Mouse (Mus musculus) macrophage (primary cell): ENCODE measurements at regions not wholly inside any gene's neighbourhood (a gene's known extent, or its start where the extent isn't known, plus 50 kb on each side); places are given as distances from the start of the nearest gene placed in this dataset.

Experiments
- H3K27ac ChIP-seq: fragments of 350-480 bp; formaldehyde crosslinking; 2 replicates; pipeline ENCODE4 v1.9.0; 2021
- H3K36me3 ChIP-seq: fragments of 350-480 bp; formaldehyde crosslinking; 2 replicates; pipeline ENCODE4 v1.9.0; 2021; ENCODE audit errors: inconsistent target
- H3K4me3 ChIP-seq: fragments of 350-480 bp; formaldehyde crosslinking; 2 replicates; pipeline ENCODE4 v1.9.0; 2021; ENCODE audit errors: inconsistent target
- H3K79me2 ChIP-seq: fragments of 350-480 bp; formaldehyde crosslinking; 2 replicates; pipeline ENCODE4 v1.9.0; 2021; ENCODE audit errors: inconsistent target
- WGBS: methylation state at CpG from one replicate; pipeline ENCODE4 v1.1.7; 2026; ENCODE audit warnings: inconsistent platforms; ENCODE audit not compliant: missing documents; 5-methylcytosine and 5-hydroxymethylcytosine counted together

DNA sequence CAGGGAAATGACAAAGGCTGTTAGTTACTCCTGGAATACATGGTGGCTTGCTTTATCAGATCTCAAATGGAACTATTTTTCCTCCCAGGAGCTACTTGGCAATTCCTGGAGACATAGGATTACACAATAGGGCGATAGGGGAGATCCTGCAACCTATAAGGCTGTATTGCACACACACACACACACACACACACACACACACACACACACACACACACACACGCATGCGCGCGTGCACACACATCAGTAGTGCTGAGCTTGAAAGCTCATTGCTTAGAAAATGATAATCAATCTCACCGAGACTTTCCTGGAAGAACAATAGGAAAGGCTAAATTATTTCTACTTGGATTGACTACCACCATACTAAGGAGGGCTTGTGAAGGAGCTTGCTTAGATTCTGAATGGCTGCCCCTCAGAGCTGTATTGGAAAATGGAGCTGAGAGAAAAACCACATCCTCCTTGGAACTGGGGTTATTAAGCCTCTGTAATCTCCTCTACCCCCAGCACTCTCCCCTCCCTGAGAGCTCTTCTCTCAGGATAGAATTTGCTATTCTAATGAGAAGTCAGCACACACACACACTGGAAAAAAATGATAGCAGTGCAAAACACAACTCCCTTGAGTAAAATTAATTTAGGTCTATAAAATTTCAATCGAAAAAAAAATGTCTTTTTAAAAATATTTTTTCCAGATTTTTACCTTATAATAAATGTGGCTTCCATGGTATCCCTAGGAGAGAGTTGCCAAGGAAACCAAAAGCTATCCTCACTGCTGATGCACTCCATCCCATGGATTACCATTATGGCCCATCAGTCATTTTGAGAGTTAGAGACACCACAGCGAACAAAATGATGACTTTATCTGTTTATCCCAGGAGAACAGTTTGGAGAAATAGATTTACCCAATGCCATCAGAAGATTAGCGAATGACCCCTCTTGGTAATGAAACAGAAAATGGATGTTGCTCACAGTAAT is 217.1 kb upstream of the Slco3a1 start:
- H3K36me3 ChIP-seq, result no peaks in the 10 kb centered on the region
- H3K27ac ChIP-seq, result no peak overlapping the region
- no peak overlapping the region for H3K4me3 ChIP-seq
- 94% methylated on average over 7 of the region's 9 CpGs for WGBS
- no peaks in the 10 kb centered on the region for H3K79me2 ChIP-seq

DNA sequence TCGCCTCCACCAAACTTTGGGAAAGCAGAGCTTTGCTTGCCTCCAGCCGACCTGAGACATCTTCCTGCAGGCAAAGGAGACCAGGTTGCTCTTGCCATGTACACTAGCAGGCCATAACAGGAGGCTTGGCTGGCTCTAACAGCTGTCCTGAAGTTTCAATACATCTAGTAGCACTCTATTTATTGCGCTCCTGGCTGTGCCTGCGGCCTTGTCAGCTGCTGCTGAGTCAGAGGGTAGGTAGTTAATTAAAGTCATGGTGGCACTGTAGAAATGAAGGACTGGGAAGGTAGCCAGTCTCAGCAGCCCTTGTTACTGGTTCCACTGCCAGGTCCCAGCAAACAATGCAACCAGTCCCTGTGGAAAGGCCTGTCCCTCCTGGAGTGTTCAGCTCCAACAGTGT is 212.0 kb upstream of the Slco3a1 start:
- Histone ChIP-seq H3K4me3 (no peak overlapping the region), H3K36me3 (no peaks in the 10 kb centered on the region), H3K79me2 (no peaks in the 10 kb centered on the region), H3K27ac (no peak overlapping the region)
- WGBS, result 86% methylated on average over 4 of the region's 4 CpGs

DNA sequence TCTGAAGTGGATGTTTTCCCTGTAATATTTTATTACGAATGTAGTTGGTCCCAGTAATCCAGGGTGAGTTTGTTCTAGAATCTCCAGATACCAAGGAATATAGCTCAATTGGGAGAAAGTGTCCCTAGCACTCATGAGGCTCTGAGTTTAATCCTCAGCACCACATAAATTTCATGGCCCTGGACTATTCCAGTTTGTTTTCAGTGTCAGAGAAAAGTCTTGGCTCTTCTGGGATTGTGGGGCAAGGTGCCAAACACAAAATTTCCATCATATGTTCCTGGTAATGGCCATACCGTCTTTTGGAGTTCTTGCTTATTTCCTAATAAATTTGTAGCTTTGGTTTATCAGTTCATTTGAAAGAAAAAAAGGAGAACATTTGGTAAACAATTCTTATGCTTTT is 202.9 kb upstream of the Slco3a1 start:
- H3K27ac ChIP-seq, result no peak overlapping the region
- 92% methylated on average over 2 of the region's 2 CpGs for WGBS
- H3K4me3 ChIP-seq, result no peak overlapping the region
- H3K36me3 ChIP-seq, result no peaks in the 10 kb centered on the region
- no peaks in the 10 kb centered on the region for H3K79me2 ChIP-seq

DNA sequence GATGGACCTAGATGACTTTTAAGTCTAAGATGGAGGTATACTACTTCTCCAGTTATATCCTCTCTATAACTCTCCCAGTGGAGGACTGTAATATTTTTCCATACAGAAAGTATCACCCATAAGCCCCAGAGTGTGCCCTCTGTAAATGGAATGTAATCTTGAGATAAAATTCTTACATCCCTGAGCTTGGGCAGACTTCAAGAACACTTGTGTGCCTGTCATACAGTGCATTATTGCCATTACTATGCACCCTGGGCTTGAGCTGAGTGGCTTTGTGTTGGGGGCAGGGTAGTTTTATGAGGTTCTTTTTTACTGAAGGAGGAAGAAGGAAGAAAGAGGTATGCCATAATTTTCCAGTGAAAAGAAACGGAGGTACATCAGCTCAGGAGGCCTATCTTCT is 193.1 kb upstream of the Slco3a1 start:
- H3K36me3 ChIP-seq, result no peaks in the 10 kb centered on the region
- 92% methylated on average over 1 of the region's 1 CpGs for WGBS

DNA sequence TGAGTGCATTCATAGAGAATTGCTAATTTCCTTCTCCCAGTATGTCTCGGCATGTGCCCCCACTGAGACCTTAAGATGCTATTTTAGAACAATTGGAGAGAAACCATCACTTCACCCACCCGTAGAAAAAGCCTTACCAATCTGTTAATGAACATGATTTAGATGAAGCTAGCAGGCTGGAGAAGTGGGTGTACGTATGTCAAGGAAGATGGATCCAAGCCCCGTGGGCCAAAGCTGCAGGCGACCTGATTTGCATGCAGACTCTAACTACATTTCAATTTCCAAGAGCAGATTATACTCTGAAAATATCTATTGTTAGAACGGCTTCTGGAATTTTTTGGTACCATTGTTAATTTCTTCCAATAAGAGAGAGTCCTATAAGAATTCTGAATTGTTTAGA is 180.4 kb upstream of the Slco3a1 start:
- no peaks in the 10 kb centered on the region for H3K79me2 ChIP-seq
- WGBS, result 88% methylated on average over 6 of the region's 6 CpGs
- H3K36me3 ChIP-seq, result no peaks in the 10 kb centered on the region
- H3K27ac ChIP-seq, result no peak overlapping the region
- no peak overlapping the region for H3K4me3 ChIP-seq

More for the DNA sequence above, 193.1 kb upstream of the Slco3a1 start:
- H3K79me2 ChIP-seq, result no peaks in the 10 kb centered on the region
- H3K27ac ChIP-seq, result no peak overlapping the region
- no peak overlapping the region for H3K4me3 ChIP-seq

DNA sequence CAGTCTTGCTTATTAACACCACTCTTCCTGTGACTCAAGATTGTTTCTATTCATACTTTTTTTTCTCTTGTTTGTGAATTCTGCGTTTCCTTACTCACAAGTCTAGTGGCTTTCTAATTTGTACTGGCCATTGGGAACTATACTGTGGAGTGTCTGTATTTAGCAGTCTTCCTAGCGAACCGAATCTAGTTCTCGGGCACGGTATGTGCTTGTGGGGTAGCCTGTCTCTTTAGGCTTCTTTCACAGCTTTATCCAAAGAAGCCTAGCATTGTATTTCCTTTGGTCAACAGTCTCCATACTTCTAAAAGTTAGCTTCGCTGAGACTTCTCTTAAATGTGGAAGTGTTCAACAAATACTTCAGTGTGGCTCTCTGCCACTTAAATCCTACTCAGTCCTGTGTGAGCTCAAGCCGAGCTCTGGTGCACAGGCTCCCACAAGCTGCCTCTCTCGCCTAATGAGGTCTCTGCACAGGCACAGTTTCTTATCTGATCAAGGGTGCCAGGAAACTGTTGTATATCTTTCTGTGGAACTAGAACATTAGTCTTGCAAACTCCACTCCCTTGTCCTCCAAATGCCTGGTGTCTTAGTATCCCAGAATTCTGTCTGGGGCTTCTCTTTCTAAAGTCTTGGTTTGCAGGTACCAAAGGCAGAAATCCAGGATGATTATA is 171.9 kb upstream of the Slco3a1 start:
- no peaks in the 10 kb centered on the region for H3K79me2 ChIP-seq
- no peak overlapping the region for H3K27ac ChIP-seq
- no peaks in the 10 kb centered on the region for H3K36me3 ChIP-seq
- WGBS, result 55% methylated on average over 8 of the region's 8 CpGs
- H3K4me3 ChIP-seq, result no peak overlapping the region

DNA sequence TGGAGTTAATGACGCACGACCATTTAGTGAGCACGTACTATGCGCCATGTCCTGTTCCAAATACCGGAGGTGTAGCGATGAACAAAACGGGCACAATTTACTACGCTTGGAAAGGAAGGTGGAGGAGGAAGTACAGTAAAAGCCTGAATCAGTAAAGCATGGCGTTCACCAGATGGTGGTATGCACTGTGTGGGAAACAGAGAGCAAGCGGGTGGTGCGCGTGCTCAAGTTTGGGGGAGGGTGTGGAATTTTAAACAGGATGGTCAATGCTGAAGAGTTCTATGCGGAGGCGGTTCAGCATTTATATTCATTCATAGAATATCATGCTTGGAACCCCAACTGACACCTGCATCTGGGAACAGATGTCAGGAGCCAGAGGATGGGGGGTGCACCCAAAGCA is 164.7 kb upstream of the Slco3a1 start:
- H3K27ac ChIP-seq, result no peak overlapping the region
- WGBS, result 95% methylated on average over 12 of the region's 14 CpGs
- H3K36me3 ChIP-seq, result no peaks in the 10 kb centered on the region
- H3K4me3 ChIP-seq, result no peak overlapping the region
- H3K79me2 ChIP-seq, result no peaks in the 10 kb centered on the region

DNA sequence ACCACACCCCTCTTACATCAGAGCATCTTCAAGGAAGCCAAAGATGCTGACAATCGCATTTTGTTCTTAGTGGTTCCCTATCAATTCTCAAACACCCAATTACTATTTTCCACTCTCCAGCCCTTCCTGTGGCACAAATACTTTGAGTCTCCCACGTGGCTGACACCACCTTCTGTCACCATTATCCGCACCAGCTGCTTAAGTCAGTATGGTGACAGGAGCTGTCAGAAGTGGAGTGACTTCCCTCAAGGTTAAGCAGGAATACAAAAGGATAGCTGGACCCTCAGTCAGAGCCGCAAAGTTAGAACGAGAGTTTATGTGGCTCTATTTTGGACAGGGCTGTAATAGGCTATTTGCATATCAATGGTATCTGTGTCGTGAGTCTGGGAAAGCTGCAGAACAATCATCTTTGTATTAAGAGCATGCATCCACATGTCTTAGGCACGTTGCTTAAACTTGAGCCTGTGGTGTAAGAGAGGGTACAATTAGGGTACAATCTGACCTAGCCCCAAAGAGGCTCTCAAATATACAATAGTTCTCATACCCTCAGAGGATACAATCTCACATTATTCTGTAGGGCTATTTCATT is 155.5 kb upstream of the Slco3a1 start:
- H3K4me3 ChIP-seq, result no peak overlapping the region
- WGBS, result 85% methylated on average over 7 of the region's 7 CpGs
- no peaks in the 10 kb centered on the region for H3K79me2 ChIP-seq
- no peak overlapping the region for H3K27ac ChIP-seq
- H3K36me3 ChIP-seq, result no peaks in the 10 kb centered on the region

DNA sequence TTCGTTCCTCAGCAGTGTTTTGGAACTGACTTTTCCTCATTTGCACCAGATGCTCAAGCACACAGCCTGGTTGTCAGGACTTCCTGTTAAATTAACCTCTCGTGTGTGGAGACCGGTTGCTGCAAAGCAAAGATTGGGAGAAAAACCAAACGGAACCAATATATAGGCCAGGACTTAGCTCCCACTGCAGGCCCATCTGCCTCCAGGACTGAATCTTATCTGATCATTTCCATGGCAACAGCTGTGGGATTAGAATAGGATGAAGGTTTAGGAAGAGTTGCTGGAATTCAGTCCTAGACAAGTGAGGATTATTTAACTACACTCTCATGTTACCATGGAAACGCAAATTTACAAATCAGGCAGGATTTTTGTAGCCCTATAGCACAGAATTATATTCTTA is 154.4 kb upstream of the Slco3a1 start:
- H3K79me2 ChIP-seq, result no peaks in the 10 kb centered on the region
- no peaks in the 10 kb centered on the region for H3K36me3 ChIP-seq
- H3K4me3 ChIP-seq, result no peak overlapping the region
- 51% methylated on average over 5 of the region's 5 CpGs for WGBS
- no peak overlapping the region for H3K27ac ChIP-seq

DNA sequence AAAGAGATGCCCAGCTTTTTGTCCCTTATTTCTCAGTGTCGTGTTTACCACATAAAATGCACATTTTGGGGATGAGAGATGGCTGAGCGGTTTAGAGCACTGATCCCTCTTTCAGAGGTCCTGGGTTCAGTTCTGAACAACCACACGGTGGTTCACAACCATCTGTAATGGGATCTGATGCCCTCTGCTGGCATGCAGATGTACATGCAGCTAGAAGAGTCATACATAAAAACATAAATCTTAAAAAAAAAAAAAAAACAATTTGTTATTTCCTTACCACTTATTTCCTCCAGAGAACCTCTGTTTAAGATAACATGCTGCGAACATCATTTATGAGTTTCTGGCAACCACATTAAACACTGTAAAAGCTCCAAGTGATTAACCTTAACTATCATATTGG is 149.0 kb upstream of the Slco3a1 start:
- Histone ChIP-seq H3K36me3 (no peaks in the 10 kb centered on the region), H3K4me3 (no peak overlapping the region), H3K27ac (no peak overlapping the region), H3K79me2 (no peaks in the 10 kb centered on the region)
- 86% methylated on average over 3 of the region's 4 CpGs for WGBS

DNA sequence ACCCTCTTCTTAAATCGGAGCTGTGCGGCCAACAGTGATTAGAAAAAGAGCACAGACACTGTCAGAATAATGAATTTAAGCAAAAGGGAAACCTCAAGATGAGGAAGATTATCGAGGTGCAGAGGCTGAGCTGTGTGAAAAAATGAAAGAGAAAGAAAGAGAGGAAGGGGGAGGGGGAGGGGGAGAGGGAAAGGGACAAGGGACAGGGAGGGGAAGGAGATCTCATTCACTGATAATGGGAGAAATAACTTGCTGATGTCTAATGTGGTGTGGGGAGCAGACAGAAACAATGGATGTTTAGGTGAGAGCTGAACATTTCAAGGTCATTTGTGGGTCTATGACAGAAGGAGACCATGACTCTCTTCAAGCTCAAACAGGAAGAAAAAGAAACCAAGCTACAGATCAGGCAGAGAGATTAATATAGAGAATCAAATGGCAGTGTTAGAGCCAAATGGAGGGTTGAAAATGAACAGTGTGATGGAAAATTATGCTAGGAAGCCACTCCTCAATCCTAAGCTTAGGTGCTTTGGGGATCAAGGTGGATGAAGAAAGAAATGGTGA is 143.3 kb upstream of the Slco3a1 start:
- Histone ChIP-seq H3K36me3 (no peaks in the 10 kb centered on the region), H3K4me3 (no peak overlapping the region), H3K79me2 (no peaks in the 10 kb centered on the region), H3K27ac (no peak overlapping the region)
- WGBS, result 20% methylated on average over 3 of the region's 3 CpGs

DNA sequence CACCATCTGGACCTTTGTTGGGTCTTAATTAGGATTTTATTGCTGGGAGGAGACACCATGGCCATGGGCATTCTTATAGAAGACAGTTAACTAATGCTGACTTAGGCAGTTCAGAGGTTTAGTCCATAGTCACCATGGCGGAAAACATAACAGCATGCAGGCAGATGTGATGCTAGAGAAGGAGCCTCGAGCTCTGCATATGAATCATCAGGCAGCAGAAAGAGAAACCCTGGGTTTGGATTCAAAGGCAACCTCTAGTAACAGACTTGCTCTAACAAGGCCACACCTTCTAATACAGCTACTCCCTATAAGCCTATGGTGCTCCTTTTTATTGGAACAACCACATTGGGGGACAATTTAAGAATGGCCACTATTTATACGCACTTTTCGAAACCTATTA is 141.7 kb upstream of the Slco3a1 start:
- Histone ChIP-seq H3K79me2 (no peaks in the 10 kb centered on the region), H3K36me3 (no peaks in the 10 kb centered on the region), H3K4me3 (no peak overlapping the region), H3K27ac (no peak overlapping the region)
- WGBS, result 98% methylated on average over 4 of the region's 4 CpGs

DNA sequence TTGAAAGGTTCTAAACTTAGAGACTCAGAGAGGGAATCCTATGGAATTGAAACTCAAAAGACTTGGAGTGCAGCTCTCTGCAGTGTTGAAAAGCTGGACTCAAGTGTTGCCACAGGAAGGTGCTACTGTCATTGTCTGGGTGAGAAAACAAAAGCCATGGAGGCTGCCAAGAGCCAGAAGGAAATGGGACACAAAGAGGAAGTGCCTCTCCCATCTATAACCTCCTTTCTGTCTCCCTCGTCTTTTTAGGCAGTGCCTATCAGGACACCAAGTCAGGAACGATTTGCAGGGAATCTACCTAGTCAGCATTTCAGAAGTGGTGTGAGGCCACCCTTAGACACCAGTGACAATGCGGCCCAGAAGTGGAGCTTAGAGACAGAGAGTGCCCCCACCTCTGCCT is 138.5 kb upstream of the Slco3a1 start:
- Histone ChIP-seq H3K4me3 (no peak overlapping the region), H3K36me3 (no peaks in the 10 kb centered on the region), H3K79me2 (no peaks in the 10 kb centered on the region), H3K27ac (no peak overlapping the region)
- 50% methylated on average over 3 of the region's 3 CpGs for WGBS

DNA sequence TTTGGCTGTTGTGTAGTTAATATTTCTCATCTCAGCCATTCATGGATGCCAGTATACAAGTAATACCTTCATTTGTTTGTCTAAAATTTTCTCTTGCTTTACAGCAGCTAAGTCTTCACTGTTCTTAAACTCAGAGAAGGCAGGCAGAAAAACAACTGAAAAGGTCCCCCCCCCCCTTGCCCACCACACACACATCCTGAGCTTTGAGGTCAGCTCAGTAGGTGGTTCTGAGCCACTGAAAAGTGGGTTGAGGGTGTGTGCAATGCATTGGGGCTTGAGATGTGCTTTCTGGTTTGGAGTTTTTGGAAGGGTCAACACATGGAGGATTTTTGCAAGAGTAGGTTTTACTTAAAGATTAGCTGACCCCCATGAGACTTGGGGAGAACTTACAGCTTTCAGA is 136.1 kb upstream of the Slco3a1 start:
- no peaks in the 10 kb centered on the region for H3K79me2 ChIP-seq
- no peaks in the 10 kb centered on the region for H3K36me3 ChIP-seq
- no peak overlapping the region for H3K4me3 ChIP-seq
- no peak overlapping the region for H3K27ac ChIP-seq
